In genomic region chr7:109620288-109620687, GRCm38 (mm10) we compare ENCODE assay signal across 30 mouse cellular contexts.
DNase-seq lines count a peak whose midpoint lies in the region; ATAC-seq and TF ChIP-seq lines count a peak whose summit lies in the region.
"Had no signal": no experiment of that assay in that cellular context is flagged by ENCODE, and none has a peak within 500 bp of the region (broad histone marks: within the 10 kb centered on the region; RNA-seq: fewer than 3 reads in every experiment).

No protein-coding gene starts in this region.

- no peak for TF ChIP-seq CTCF in embryonic fibroblast, embryonic 13.5 days (IDR thresholded peaks at IDR 0.05; ENCODE audit: borderline replicate concordance, insufficient read depth, low read length)

- no peak for ATAC-seq in embryonic facial prominence, embryonic 13.5 days (ENCODE audit: insufficient number of reproducible peaks, insufficient read depth, low FRiP score, low TSS enrichment, low read depth)
- ATAC-seq in intestine, embryonic 15.5 days = no peak
- ATAC-seq in intestine, embryonic 16.5 days = no peak
- ATAC-seq in lung, embryonic 16.5 days (ENCODE audit: low read depth) = no peak
- ATAC-seq: forebrain, embryonic 14.5 days had no signal

- H3K36me3 ChIP-seq in embryonic facial prominence, embryonic 13.5 days = no peaks in the 10 kb centered on the region
- H3K36me3 ChIP-seq in embryonic facial prominence, embryonic 10.5 days (replicated peaks) = no peaks in the 10 kb centered on the region
- no peaks in the 10 kb centered on the region for H3K36me3 ChIP-seq in intestine, embryonic 15.5 days
- no peaks in the 10 kb centered on the region for H3K36me3 ChIP-seq in intestine, embryonic 16.5 days (ENCODE audit: control insufficient read depth, insufficient read depth, low read length)
- H3K36me3 ChIP-seq in lung, embryonic 16.5 days (ENCODE audit: control insufficient read depth, insufficient read depth, low read length) = no peaks in the 10 kb centered on the region
- H3K36me3 ChIP-seq: G1E; hindbrain, embryonic 13.5 days; midbrain, embryonic 12.5 days; neural tube, embryonic 12.5 days had no signal

- 61% methylated on average over 3 of the region's 3 CpGs for WGBS in embryonic facial prominence, embryonic 13.5 days
- WGBS in embryonic facial prominence, embryonic 10.5 days = 76% methylated on average over 3 of the region's 3 CpGs
- WGBS in intestine, embryonic 15.5 days = 71% methylated on average over 3 of the region's 3 CpGs
- WGBS in intestine, embryonic 16.5 days = 70% methylated on average over 3 of the region's 3 CpGs
- 58% methylated on average over 3 of the region's 3 CpGs for WGBS in lung, embryonic 16.5 days

- H3K27me3 ChIP-seq in embryonic facial prominence, embryonic 13.5 days = no peaks in the 10 kb centered on the region
- no peaks in the 10 kb centered on the region for H3K27me3 ChIP-seq in embryonic facial prominence, embryonic 10.5 days (replicated peaks; ENCODE audit: low read depth, poor library complexity, severe bottlenecking)
- no peaks in the 10 kb centered on the region for H3K27me3 ChIP-seq in intestine, embryonic 15.5 days (replicated peaks)
- no peaks in the 10 kb centered on the region for H3K27me3 ChIP-seq in intestine, embryonic 16.5 days (replicated peaks; ENCODE audit: control insufficient read depth, insufficient read depth, low read length)
- H3K27me3 ChIP-seq in lung, embryonic 16.5 days (ENCODE audit: control insufficient read depth, insufficient read depth, low read depth, low read length) = no peaks in the 10 kb centered on the region
- H3K27me3 ChIP-seq: hindbrain, embryonic 13.5 days; megakaryocyte, embryonic 14.5 days; midbrain, embryonic 12.5 days; neural tube, embryonic 12.5 days had no signal

- DNase-seq in embryonic facial prominence, embryonic 10.5 days (ENCODE audit: low spot score) = no peak
- DNase-seq in lung, postnatal 25 days (ENCODE audit: low spot score) = no peak
- no peak for DNase-seq in gastrocnemius, adult 8-10 months (ENCODE audit: low spot score in 2 of 2)
- DNase-seq: adrenal gland, postnatal 25 days; cerebellum, adult 11-12 months; cerebellum, adult 9-11 months; embryo, embryonic 11 days; gastrocnemius, postnatal 25 days; kidney, adult 2 months; layer of hippocampus, postnatal 36 days; left cerebral cortex, postnatal 4 days; liver; lung, postnatal 36 days; right cerebral cortex, adult 18-20 months; thymus, postnatal 14 days had no signal

- H3K9me3 ChIP-seq in embryonic facial prominence, embryonic 13.5 days = no peaks in the 10 kb centered on the region
- H3K9me3 ChIP-seq in embryonic facial prominence, embryonic 10.5 days = no peaks in the 10 kb centered on the region
- H3K9me3 ChIP-seq in intestine, embryonic 15.5 days = no peaks in the 10 kb centered on the region
- H3K9me3 ChIP-seq in intestine, embryonic 16.5 days (ENCODE audit: control insufficient read depth, low read length) = no peaks in the 10 kb centered on the region
- no peaks in the 10 kb centered on the region for H3K9me3 ChIP-seq in lung, embryonic 16.5 days (ENCODE audit: control insufficient read depth, low read length)
- H3K9me3 ChIP-seq: G1E; hindbrain, embryonic 13.5 days; megakaryocyte, embryonic 14.5 days; midbrain, embryonic 12.5 days; neural tube, embryonic 12.5 days had no signal

- peaks cover 53% of the 10 kb centered on the region for H3K4me1 ChIP-seq in embryonic facial prominence, embryonic 13.5 days
- H3K4me1 ChIP-seq in embryonic facial prominence, embryonic 10.5 days = peaks cover 37% of the 10 kb centered on the region
- peaks cover 37% of the 10 kb centered on the region for H3K4me1 ChIP-seq in intestine, embryonic 15.5 days (replicated peaks)
- H3K4me1 ChIP-seq in intestine, embryonic 16.5 days (ENCODE audit: control insufficient read depth, insufficient read depth, low read length) = peaks cover 26% of the 10 kb centered on the region
- H3K4me1 ChIP-seq in lung, embryonic 16.5 days (replicated peaks; ENCODE audit: control insufficient read depth, insufficient read depth, low read length) = peaks cover 55% of the 10 kb centered on the region
- H3K4me1 ChIP-seq in embryonic fibroblast, embryonic 13.5 days (ENCODE audit: control insufficient read depth, insufficient read depth, low read length) = peaks cover 24% of the 10 kb centered on the region

- no peak overlapping the region for H3K4me3 ChIP-seq in embryonic facial prominence, embryonic 13.5 days
- no peak overlapping the region for H3K4me3 ChIP-seq in embryonic facial prominence, embryonic 10.5 days
- no peak overlapping the region for H3K4me3 ChIP-seq in intestine, embryonic 15.5 days (replicated peaks)
- H3K4me3 ChIP-seq in intestine, embryonic 16.5 days (ENCODE audit: low read length) = no peak overlapping the region
- H3K4me3 ChIP-seq in lung, embryonic 16.5 days (ENCODE audit: low read length) = no peak overlapping the region
- no peak overlapping the region for H3K4me3 ChIP-seq in embryonic fibroblast, embryonic 13.5 days (ENCODE audit: insufficient read depth, low read length)
- H3K4me3 ChIP-seq: hindbrain, embryonic 13.5 days; megakaryocyte, embryonic 14.5 days; midbrain, embryonic 12.5 days; myocyte; neural tube, embryonic 12.5 days had no signal

- H3K9ac ChIP-seq in embryonic facial prominence, embryonic 13.5 days = no peak overlapping the region
- no peak overlapping the region for H3K9ac ChIP-seq in intestine, embryonic 15.5 days
- no peak overlapping the region for H3K9ac ChIP-seq in intestine, embryonic 16.5 days (ENCODE audit: low read depth, low read length)
- H3K9ac ChIP-seq in lung, embryonic 16.5 days (ENCODE audit: low read length) = no peak overlapping the region
- H3K9ac ChIP-seq: hindbrain, embryonic 13.5 days; liver, embryonic 14.5 days; midbrain, embryonic 12.5 days; neural tube, embryonic 12.5 days had no signal

- peak overlapping the region; percentile 12; the same call in 1 of the 2 replicates for H3K27ac ChIP-seq in embryonic facial prominence, embryonic 13.5 days
- H3K27ac ChIP-seq in embryonic facial prominence, embryonic 10.5 days (replicated peaks) = no peak overlapping the region
- 0 out of 2 replicates have a peak overlapping the region, but pooled peaks have one; percentile 48 for H3K27ac ChIP-seq in intestine, embryonic 15.5 days
- H3K27ac ChIP-seq in intestine, embryonic 16.5 days (ENCODE audit: low read length) = no peak overlapping the region
- peak overlapping the region; percentile 68 for H3K27ac ChIP-seq in lung, embryonic 16.5 days (ENCODE audit: low read length)
- peak overlapping the region; percentile 28; the same call in 1 of the 2 replicates for H3K27ac ChIP-seq in embryonic fibroblast, embryonic 13.5 days (ENCODE audit: insufficient read depth, low read length)
- H3K27ac ChIP-seq: hindbrain, embryonic 13.5 days; kidney, postnatal 0 days; liver, embryonic 14.5 days; midbrain, embryonic 12.5 days; neural tube, embryonic 12.5 days had no signal

- no peak for TF ChIP-seq POLR2A in embryonic fibroblast, embryonic 13.5 days (IDR thresholded peaks at IDR 0.05; ENCODE audit: low read depth, low read length)

- H3K4me2 ChIP-seq in embryonic facial prominence, embryonic 13.5 days = no peak overlapping the region
- H3K4me2 ChIP-seq in intestine, embryonic 15.5 days (replicated peaks) = no peak overlapping the region
- no peak overlapping the region for H3K4me2 ChIP-seq in intestine, embryonic 16.5 days (ENCODE audit: low read depth, low read length)
- H3K4me2 ChIP-seq in lung, embryonic 16.5 days (ENCODE audit: low read depth, low read length) = no peak overlapping the region
- H3K4me2 ChIP-seq: heart, embryonic 11.5 days; hindbrain, embryonic 13.5 days; midbrain, embryonic 12.5 days; neural tube, embryonic 12.5 days had no signal

Comparison
In these comparisons a context has a peak if more than half of its experiments do, and no peak if none do; other contexts are left out.
1. H3K27ac ChIP-seq: peak in embryonic facial prominence, embryonic 13.5 days (single experiment), intestine, embryonic 15.5 days (single experiment), lung, embryonic 16.5 days (single experiment) and embryonic fibroblast, embryonic 13.5 days (single experiment); none in embryonic facial prominence, embryonic 10.5 days (single experiment) and intestine, embryonic 16.5 days (single experiment).